ENCODE assay signal across 18 mouse cellular contexts in the genomic region with DNA sequence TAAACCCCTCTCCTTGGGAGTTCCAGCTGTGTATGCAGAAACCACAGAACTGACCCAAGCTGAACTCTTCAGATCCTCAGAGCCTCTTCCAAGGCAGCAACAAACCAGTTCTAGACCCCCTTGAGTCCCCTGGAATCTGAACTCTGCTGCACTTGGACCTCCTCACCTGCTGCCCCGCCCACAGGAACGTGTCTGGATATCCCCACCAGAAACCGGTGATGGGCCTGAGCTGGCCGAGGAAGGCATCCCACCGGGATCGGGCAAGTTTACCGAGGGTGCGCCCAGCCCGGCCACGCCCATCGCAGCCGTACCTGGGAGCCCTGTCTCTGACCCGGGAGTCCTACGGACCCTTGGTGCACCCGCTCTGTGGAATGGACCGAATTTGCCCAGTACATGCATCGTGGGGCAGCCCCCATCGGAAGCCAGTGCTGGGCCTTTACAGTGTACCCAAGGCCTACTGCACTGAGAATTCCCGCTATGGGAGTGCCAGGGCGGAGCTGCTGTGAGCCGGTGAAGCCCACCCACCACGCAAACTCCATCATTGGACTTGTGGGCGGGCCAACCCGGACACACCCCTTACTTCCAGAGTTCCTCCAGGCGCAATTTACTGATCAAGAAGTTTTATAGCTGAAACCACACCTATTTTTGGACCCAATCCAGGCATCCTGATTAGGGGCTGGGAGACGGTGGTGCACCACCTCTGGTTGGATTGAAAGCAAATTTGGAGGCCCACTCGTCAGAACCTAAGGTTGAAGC. TPM values are rescaled to one million over a fixed set of nuclear protein-coding genes. Genes with fewer than 3 reads are reported as not detected.
DNase-seq lines count a peak whose midpoint lies in the region; ATAC-seq and TF ChIP-seq lines count a peak whose summit lies in the region.
"Had no signal": no experiment of that assay in that cellular context is flagged by ENCODE, and none has a peak within 500 bp of the region (broad histone marks: within the 10 kb centered on the region; RNA-seq: fewer than 3 reads in every experiment).

No protein-coding gene starts in this region.

- H3K9ac ChIP-seq in hindbrain, embryonic 11.5 days (ENCODE audit: low read depth, low read length): no peak overlapping the region
- no peak overlapping the region for H3K9ac ChIP-seq in embryonic facial prominence, embryonic 15.5 days
- no peak overlapping the region for H3K9ac ChIP-seq in midbrain, postnatal 0 days (replicated peaks; ENCODE audit: low read length, poor library complexity, severe bottlenecking)
- H3K9ac ChIP-seq: forebrain, embryonic 12.5 days; liver, embryonic 13.5 days had no signal

- H3K4me1 ChIP-seq in hindbrain, embryonic 10.5 days (replicated peaks): peaks cover 28% of the 10 kb centered on the region
- no peaks in the 10 kb centered on the region for H3K4me1 ChIP-seq in hindbrain, embryonic 11.5 days (replicated peaks; ENCODE audit: control insufficient read depth, insufficient read depth, low read length)
- peaks cover 36% of the 10 kb centered on the region for H3K4me1 ChIP-seq in embryonic facial prominence, embryonic 15.5 days
- no peaks in the 10 kb centered on the region for H3K4me1 ChIP-seq in midbrain, postnatal 0 days (ENCODE audit: insufficient read depth, low read length)

- DNase-seq in hindbrain, embryonic 10.5 days (ENCODE audit: low spot score): no peak
- DNase-seq in hindbrain, embryonic 11.5 days (ENCODE audit: low spot score): no peak
- peak; percentile 88 for DNase-seq in ES-CJ7 (ENCODE audit: low read depth, low spot score)
- peak; percentile 48 for DNase-seq in lung, postnatal 10 days
- DNase-seq in neural tube, embryonic 10.5 days (ENCODE audit: extremely low spot score, low spot score): no peak
- no peak for DNase-seq in left cerebral cortex, postnatal 25 days (ENCODE audit: low spot score in 2 of 2)
- no peak for DNase-seq in midbrain, postnatal 0 days (ENCODE audit: low spot score)
- DNase-seq: adrenal gland, postnatal 10 days; gastrocnemius, postnatal 14 days; kidney, adult 11 months; layer of hippocampus, adult 9-11 months; liver, embryonic 13.5 days; spleen, adult 18-20 months had no signal

- no peak for ATAC-seq in hindbrain, embryonic 11.5 days (ENCODE audit: low FRiP score)
- no peak for ATAC-seq in embryonic facial prominence, embryonic 15.5 days (ENCODE audit: insufficient number of reproducible peaks, low FRiP score, low TSS enrichment, low read depth)
- ATAC-seq in midbrain, postnatal 0 days (ENCODE audit: low FRiP score): no peak

- intact Hi-C loops in left cerebral cortex, postnatal 25 days (cut with DNase I): no loop called here

- H3K27me3 ChIP-seq in hindbrain, embryonic 10.5 days (ENCODE audit: insufficient read depth, poor library complexity, severe bottlenecking): peaks cover 73% of the 10 kb centered on the region
- peaks cover 50% of the 10 kb centered on the region for H3K27me3 ChIP-seq in hindbrain, embryonic 11.5 days (ENCODE audit: control insufficient read depth, insufficient read depth, low read length)
- H3K27me3 ChIP-seq in embryonic facial prominence, embryonic 15.5 days: peaks cover 27% of the 10 kb centered on the region
- peaks cover 50% of the 10 kb centered on the region for H3K27me3 ChIP-seq in midbrain, postnatal 0 days (ENCODE audit: insufficient read depth, low read length)

- TF ChIP-seq CTCF in midbrain, postnatal 0 days (IDR thresholded peaks at IDR 0.05): no peak

- no peaks in the 10 kb centered on the region for H3K9me3 ChIP-seq in hindbrain, embryonic 10.5 days
- no peaks in the 10 kb centered on the region for H3K9me3 ChIP-seq in hindbrain, embryonic 11.5 days (ENCODE audit: control insufficient read depth, low read length)
- H3K9me3 ChIP-seq in embryonic facial prominence, embryonic 15.5 days (replicated peaks): no peaks in the 10 kb centered on the region
- H3K9me3 ChIP-seq in midbrain, postnatal 0 days (ENCODE audit: low read length): no peaks in the 10 kb centered on the region
- H3K9me3 ChIP-seq: forebrain, embryonic 12.5 days; liver, embryonic 13.5 days; midbrain, embryonic 10.5 days had no signal

- no peak overlapping the region for H3K27ac ChIP-seq in hindbrain, embryonic 10.5 days
- H3K27ac ChIP-seq in hindbrain, embryonic 11.5 days (ENCODE audit: low read depth, low read length): no peak overlapping the region
- no peak overlapping the region for H3K27ac ChIP-seq in embryonic facial prominence, embryonic 15.5 days (replicated peaks)
- H3K27ac ChIP-seq in midbrain, postnatal 0 days (ENCODE audit: low read depth, low read length): no peak overlapping the region
- H3K27ac ChIP-seq: forebrain, embryonic 12.5 days; liver, embryonic 13.5 days; midbrain, embryonic 10.5 days had no signal

- peaks cover 47% of the 10 kb centered on the region for H3K36me3 ChIP-seq in hindbrain, embryonic 10.5 days
- peaks cover 17% of the 10 kb centered on the region for H3K36me3 ChIP-seq in hindbrain, embryonic 11.5 days (ENCODE audit: control insufficient read depth, insufficient read depth, low read length)
- H3K36me3 ChIP-seq in embryonic facial prominence, embryonic 15.5 days: peaks cover 41% of the 10 kb centered on the region
- peaks cover 42% of the 10 kb centered on the region for H3K36me3 ChIP-seq in midbrain, postnatal 0 days (ENCODE audit: insufficient read depth, low read length)

- no peak overlapping the region for H3K4me2 ChIP-seq in hindbrain, embryonic 11.5 days (replicated peaks; ENCODE audit: low read depth, low read length)
- H3K4me2 ChIP-seq in embryonic facial prominence, embryonic 15.5 days (replicated peaks): peak overlapping the region; percentile 28; the same call in 1 of the 2 replicates
- no peak overlapping the region for H3K4me2 ChIP-seq in midbrain, postnatal 0 days (ENCODE audit: low read depth, low read length, poor library complexity, severe bottlenecking)
- H3K4me2 ChIP-seq: forebrain, embryonic 12.5 days; liver, embryonic 13.5 days had no signal

- peak overlapping the region; percentile 22; the same call in 1 of the 2 replicates for H3K4me3 ChIP-seq in hindbrain, embryonic 10.5 days
- no peak overlapping the region for H3K4me3 ChIP-seq in hindbrain, embryonic 11.5 days (ENCODE audit: low read depth, low read length)
- H3K4me3 ChIP-seq in embryonic facial prominence, embryonic 15.5 days (replicated peaks): peak overlapping the region; percentile 4; the same call in 1 of the 2 replicates
- no peak overlapping the region for H3K4me3 ChIP-seq in midbrain, postnatal 0 days (ENCODE audit: low read depth, low read length)
- H3K4me3 ChIP-seq: forebrain, embryonic 12.5 days; liver, embryonic 13.5 days; midbrain, embryonic 10.5 days had no signal

- 15% methylated on average over 27 of the region's 27 CpGs for WGBS in hindbrain, embryonic 10.5 days
- 15% methylated on average over 27 of the region's 27 CpGs for WGBS in hindbrain, embryonic 11.5 days
- 13% methylated on average over 27 of the region's 27 CpGs for WGBS in embryonic facial prominence, embryonic 15.5 days
- 20% methylated on average over 26 of the region's 27 CpGs for WGBS in midbrain, postnatal 0 days

RNA-seq across cellular contexts. Expression of a gene that starts 0.6 kb away (rescaled TPM):
- polyA plus RNA-seq in hindbrain, embryonic 10.5 days (2016; fragmentation: Nextera tagmentation; extraction: Ambion mirVana): 0.60 and 1.5 TPM in 2 replicates
- 0.47 TPM in 1 of 2 replicates, not detected in the other for polyA plus RNA-seq in hindbrain, embryonic 11.5 days (2014; fragmentation: Nextera tagmentation; extraction: Ambion mirVana)
- polyA plus RNA-seq in embryonic facial prominence, embryonic 15.5 days (2015; fragmentation: Nextera tagmentation; extraction: Ambion mirVana): 2.0 and 4.8 TPM in 2 replicates
- total RNA-seq in left cerebral cortex, postnatal 25 days (2021): not detected
- total RNA-seq in midbrain, postnatal 0 days (2014; rRNA removed): 1.8 TPM in 1 of 2 replicates, not detected in the other
- 0.32 and 0.70 TPM in 2 replicates for polyA plus RNA-seq in midbrain, postnatal 0 days (2015; fragmentation: Nextera tagmentation; extraction: Ambion mirVana)
- total RNA-seq: adrenal gland, postnatal 10 days had no signal
- polyA plus RNA-seq: heart, postnatal 0 days; liver, embryonic 13.5 days; midbrain, embryonic 10.5 days; neural tube, embryonic 11.5 days had no signal

RNA-seq across cellular contexts. Expression of a gene that starts 6.5 kb away (rescaled TPM):
- polyA plus RNA-seq in hindbrain, embryonic 10.5 days (2016; fragmentation: Nextera tagmentation; extraction: Ambion mirVana): 1.0 and 1.1 TPM in 2 replicates
- 0.99 and 1.2 TPM in 2 replicates for polyA plus RNA-seq in hindbrain, embryonic 11.5 days (2014; fragmentation: Nextera tagmentation; extraction: Ambion mirVana)
- polyA plus RNA-seq in embryonic facial prominence, embryonic 15.5 days (2015; fragmentation: Nextera tagmentation; extraction: Ambion mirVana): 3.7 and 4.9 TPM in 2 replicates
- under 1 TPM in 1 of 2 experiments, not detected in 1; 0.16 TPM for total RNA-seq in left cerebral cortex, postnatal 25 days (2021)
- 0.24 TPM in 1 of 2 replicates, not detected in the other for total RNA-seq in midbrain, postnatal 0 days (2014; rRNA removed)
- polyA plus RNA-seq in midbrain, postnatal 0 days (2015; fragmentation: Nextera tagmentation; extraction: Ambion mirVana): not detected in 2 replicates

RNA-seq across cellular contexts. Expression of a gene that starts 14.6 kb away (rescaled TPM):
- 0.07 TPM in 1 of 2 replicates, not detected in the other for polyA plus RNA-seq in hindbrain, embryonic 10.5 days (2016; fragmentation: Nextera tagmentation; extraction: Ambion mirVana)
- 0.11 TPM in 1 of 2 replicates, not detected in the other for polyA plus RNA-seq in hindbrain, embryonic 11.5 days (2014; fragmentation: Nextera tagmentation; extraction: Ambion mirVana)
- polyA plus RNA-seq in embryonic facial prominence, embryonic 15.5 days (2015; fragmentation: Nextera tagmentation; extraction: Ambion mirVana): 0.22 and 0.36 TPM in 2 replicates
- not detected for total RNA-seq in left cerebral cortex, postnatal 25 days (2021)
- total RNA-seq in midbrain, postnatal 0 days (2014; rRNA removed): not detected in 2 replicates
- polyA plus RNA-seq in midbrain, postnatal 0 days (2015; fragmentation: Nextera tagmentation; extraction: Ambion mirVana): 0.06 TPM in 1 of 2 replicates, not detected in the other
- polyA plus RNA-seq: forebrain, embryonic 12.5 days; liver, embryonic 13.5 days; midbrain, embryonic 10.5 days had no signal

RNA-seq across cellular contexts. Expression of a gene that starts 14.6 kb away (rescaled TPM):
- 43.2 and 45.7 TPM in 2 replicates for polyA plus RNA-seq in hindbrain, embryonic 10.5 days (2016; fragmentation: Nextera tagmentation; extraction: Ambion mirVana)
- polyA plus RNA-seq in hindbrain, embryonic 11.5 days (2014; fragmentation: Nextera tagmentation; extraction: Ambion mirVana): 29.2 and 30.6 TPM in 2 replicates
- polyA plus RNA-seq in embryonic facial prominence, embryonic 15.5 days (2015; fragmentation: Nextera tagmentation; extraction: Ambion mirVana): 40.6 and 42.0 TPM in 2 replicates
- total RNA-seq in left cerebral cortex, postnatal 25 days (2021): 10 to 100 TPM; 15.7 to 16.5 TPM
- 11.5 and 19.7 TPM in 2 replicates for total RNA-seq in midbrain, postnatal 0 days (2014; rRNA removed)
- polyA plus RNA-seq in midbrain, postnatal 0 days (2015; fragmentation: Nextera tagmentation; extraction: Ambion mirVana): 12.0 and 12.2 TPM in 2 replicates

RNA-seq across cellular contexts. Expression of a gene that starts 17.9 kb away (rescaled TPM):
- 192 and 212 TPM in 2 replicates for polyA plus RNA-seq in hindbrain, embryonic 10.5 days (2016; fragmentation: Nextera tagmentation; extraction: Ambion mirVana)
- 168 and 178 TPM in 2 replicates for polyA plus RNA-seq in hindbrain, embryonic 11.5 days (2014; fragmentation: Nextera tagmentation; extraction: Ambion mirVana)
- polyA plus RNA-seq in embryonic facial prominence, embryonic 15.5 days (2015; fragmentation: Nextera tagmentation; extraction: Ambion mirVana): 146 and 159 TPM in 2 replicates
- total RNA-seq in left cerebral cortex, postnatal 25 days (2021): 10 to 100 TPM; 30.4 to 33.0 TPM
- total RNA-seq in midbrain, postnatal 0 days (2014; rRNA removed): 129 and 146 TPM in 2 replicates
- polyA plus RNA-seq in midbrain, postnatal 0 days (2015; fragmentation: Nextera tagmentation; extraction: Ambion mirVana): 80.5 and 90.8 TPM in 2 replicates

Comparison
In these comparisons a context has a peak if more than half of its experiments do, and no peak if none do; other contexts are left out.
1. H3K4me3 ChIP-seq: peak in hindbrain, embryonic 10.5 days (single experiment) and embryonic facial prominence, embryonic 15.5 days (single experiment); none in hindbrain, embryonic 11.5 days (single experiment) and midbrain, postnatal 0 days (single experiment).
2. DNase-seq: peak in ES-CJ7 (single experiment) and lung, postnatal 10 days (single experiment); none in hindbrain, embryonic 10.5 days (single experiment), hindbrain, embryonic 11.5 days (single experiment), neural tube, embryonic 10.5 days (single experiment), left cerebral cortex, postnatal 25 days (0 of 2) and midbrain, postnatal 0 days (single experiment).